Mouse (Mus musculus) liver, embryonic 13.5 days (tissue): ENCODE measurements around the gene Kcnq1. TPM values are rescaled to one million over a fixed set of nuclear protein-coding genes. Genes with fewer than 3 reads are reported as not detected.

Experiments
- ATAC-seq: fragments of 200-750 bp; cut with Nextera tagmentation; 2 replicates; pipeline ENCODE4 v1.8.0; 2017; ENCODE audit warnings: low read depth, mild to moderate bottlenecking, moderate number of reproducible peaks, moderate library complexity
- DNase-seq: peaks from one replicate; pipeline ENCODE4 v3.0.0; 2022
- H3K27ac ChIP-seq: fragments of 300-500 bp; sonication (generic); 2 replicates; pipeline ENCODE4 v1.5.1; 2015; ENCODE audit warnings: moderate library complexity, mild to moderate bottlenecking, inconsistent platforms
- H3K27me3 ChIP-seq: fragments of 300-500 bp; sonication (generic); 2 replicates; pipeline ENCODE4 v1.6.1; 2015; ENCODE audit warnings: mild to moderate bottlenecking, inconsistent platforms
- H3K36me3 ChIP-seq: fragments of 300-500 bp; sonication (generic); 2 replicates; pipeline ENCODE4 v1.6.1; 2015; ENCODE audit warnings: mild to moderate bottlenecking, inconsistent platforms
- H3K4me1 ChIP-seq: fragments of 300-500 bp; sonication (generic); replicated peaks from 2 replicates; pipeline ENCODE4 v1.6.1; 2015; ENCODE audit warnings: inconsistent platforms
- H3K4me2 ChIP-seq: fragments of 300-500 bp; sonication (generic); 2 replicates; pipeline ENCODE4 v1.6.1; 2015; ENCODE audit warnings: inconsistent platforms, mild to moderate bottlenecking, moderate library complexity
- H3K4me3 ChIP-seq: fragments of 300-500 bp; sonication (generic); replicated peaks from 2 replicates; pipeline ENCODE4 v1.5.1; 2015; ENCODE audit warnings: mild to moderate bottlenecking, inconsistent platforms
- H3K9ac ChIP-seq: fragments of 300-500 bp; sonication (generic); 2 replicates; pipeline ENCODE4 v1.6.1; 2015; ENCODE audit warnings: mild to moderate bottlenecking, inconsistent platforms
- H3K9me3 ChIP-seq: fragments of 300-500 bp; sonication (generic); replicated peaks from 2 replicates; pipeline ENCODE4 v1.6.1; 2016; ENCODE audit warnings: inconsistent platforms
- WGBS: fragments of 180-500 bp; shearing (Covaris S2); methylation state at CpG from one replicate; pipeline ENCODE4 v1.1.7; 2015; ENCODE audit not compliant: insufficient replicate concordance; 5-methylcytosine and 5-hydroxymethylcytosine counted together
- polyA plus RNA-seq: library from polyadenylated mRNA; unstranded; fragments of >200 nt; fragmentation: Nextera tagmentation; extraction: Ambion mirVana; gene quantifications from 2 replicates; pipeline ENCODE4 v1.2.1, GENCODE M21; 2015

Gene Kcnq1
- polyA plus RNA-seq, 1 experiment from 2014 or later, result 0.27 TPM

DNA sequence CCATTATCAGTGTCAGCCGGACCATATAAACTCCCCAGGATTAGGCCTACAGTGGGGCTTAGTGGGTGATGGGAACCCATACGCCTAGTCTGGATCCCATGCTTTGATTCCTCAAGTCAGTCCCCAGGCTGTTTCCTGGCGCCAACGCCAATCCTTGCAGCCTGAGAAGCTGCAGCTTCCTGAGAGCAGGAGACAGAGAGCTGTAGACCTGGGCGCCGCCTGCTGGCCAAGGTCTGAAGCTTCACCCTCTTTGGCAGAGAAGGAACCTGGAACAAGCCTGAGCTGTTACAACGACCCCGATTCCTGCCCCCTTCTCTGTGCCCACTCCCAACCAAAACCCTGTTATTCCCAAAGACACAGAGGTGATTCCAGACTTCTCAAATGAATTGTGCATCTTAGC lies 363.8 kb downstream of the Kcnq1 start:
- no peak overlapping the region for H3K27ac ChIP-seq

DNA sequence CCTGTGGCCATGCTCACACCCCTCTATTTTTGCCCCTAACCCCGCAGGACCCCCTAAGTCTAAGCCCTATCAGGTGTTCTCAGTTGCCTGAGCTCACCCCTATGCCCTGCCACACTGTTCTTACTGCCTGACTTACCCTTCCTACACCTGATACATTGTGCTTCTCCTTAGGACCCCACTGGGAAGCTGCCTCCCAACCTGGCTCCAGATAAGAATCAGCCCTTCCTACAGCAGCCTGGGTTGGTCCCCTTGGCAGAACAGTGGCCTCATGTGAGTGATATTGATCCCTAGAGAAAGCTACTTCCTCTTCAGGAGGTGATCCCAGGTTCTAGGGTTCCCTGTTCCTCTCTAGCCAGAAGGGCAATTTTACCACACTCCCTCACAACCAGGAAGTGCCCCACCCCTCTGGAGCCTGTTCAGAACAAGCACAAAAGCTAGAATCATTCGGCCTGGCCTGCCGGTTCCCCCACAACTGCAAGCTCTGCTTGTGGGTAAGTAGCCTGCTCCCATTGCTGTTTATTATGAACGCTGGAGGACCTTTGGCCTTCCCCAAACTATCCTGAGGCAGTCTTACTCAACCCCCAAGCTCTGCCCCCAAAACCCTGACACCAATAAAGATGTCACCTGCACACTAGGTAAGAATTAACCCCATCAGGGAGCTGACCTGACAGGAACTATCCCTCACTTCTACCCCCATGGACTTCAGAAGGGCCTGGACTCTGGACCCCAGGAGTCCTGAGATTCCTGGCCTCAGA lies 367.4 kb downstream of the Kcnq1 start, which contains the start of gene Slc22a18:
Slc22a18 (plus strand) TSS at position 390 of the 755 bp plus-strand sequence.
- Histone ChIP-seq H3K4me3 (peak within 1 kb of the TSS; percentile 1; the same call in 1 of the 2 replicates), H3K27ac (no peak within 1 kb of the TSS), H3K9me3 (no peaks in the 10 kb centered on the region), H3K27me3 (peaks cover 7% of the 10 kb centered on the region; the same call in 1 of the 2 replicates), H3K4me1 (peaks cover 9% of the 10 kb centered on the region), H3K36me3 (no peaks in the 10 kb centered on the region), H3K9ac (no peak within 1 kb of the TSS), H3K4me2 (peak within 1 kb of the TSS; percentile 29)
- DNase-seq (no peak), ATAC-seq (no peak)
- 24% methylated on average over 4 of the region's 4 CpGs for WGBS

More for the DNA sequence above, 363.8 kb downstream of the Kcnq1 start:
- no peak overlapping the region for H3K4me3 ChIP-seq
- ATAC-seq (no peak), DNase-seq (no peak)
- H3K4me2 ChIP-seq, result no peak overlapping the region
- no peaks in the 10 kb centered on the region for H3K36me3 ChIP-seq
- H3K9ac ChIP-seq, result no peak overlapping the region
- H3K9me3 ChIP-seq, result no peaks in the 10 kb centered on the region
- H3K27me3 ChIP-seq, result peaks cover 34% of the 10 kb centered on the region
- H3K4me1 ChIP-seq, result peaks cover 11% of the 10 kb centered on the region
- 17% methylated on average over 8 of the region's 8 CpGs for WGBS

DNA sequence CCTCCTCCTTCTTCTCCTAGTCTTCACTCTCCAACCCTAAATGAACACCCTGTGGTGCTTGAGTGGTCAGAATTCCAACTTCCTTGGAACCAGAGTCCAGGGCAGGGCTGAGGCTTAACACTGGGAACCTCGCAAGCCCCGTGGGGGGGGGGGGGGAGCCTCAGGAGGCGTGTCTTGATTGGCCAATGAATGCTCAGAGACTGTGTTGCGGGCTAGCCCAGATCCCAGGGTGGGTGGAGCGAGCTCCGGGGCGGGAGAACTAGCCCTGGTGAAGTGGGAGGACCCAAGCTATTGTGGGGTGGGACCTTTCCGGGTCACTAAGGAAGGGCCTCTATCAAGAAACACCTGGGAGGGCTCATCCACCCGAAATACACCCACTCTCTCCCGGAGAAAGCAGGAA lies 368.6 kb downstream of the Kcnq1 start:
- Histone ChIP-seq H3K4me2 (no peak overlapping the region), H3K9me3 (no peaks in the 10 kb centered on the region), H3K27ac (no peak overlapping the region), H3K36me3 (no peaks in the 10 kb centered on the region), H3K9ac (no peak overlapping the region), H3K4me1 (peaks cover 5% of the 10 kb centered on the region), H3K4me3 (no peak overlapping the region), H3K27me3 (no peaks in the 10 kb centered on the region)
- DNase-seq, result no peak
- WGBS, result 25% methylated on average over 10 of the region's 10 CpGs
- peak; percentile 24 for ATAC-seq

DNA sequence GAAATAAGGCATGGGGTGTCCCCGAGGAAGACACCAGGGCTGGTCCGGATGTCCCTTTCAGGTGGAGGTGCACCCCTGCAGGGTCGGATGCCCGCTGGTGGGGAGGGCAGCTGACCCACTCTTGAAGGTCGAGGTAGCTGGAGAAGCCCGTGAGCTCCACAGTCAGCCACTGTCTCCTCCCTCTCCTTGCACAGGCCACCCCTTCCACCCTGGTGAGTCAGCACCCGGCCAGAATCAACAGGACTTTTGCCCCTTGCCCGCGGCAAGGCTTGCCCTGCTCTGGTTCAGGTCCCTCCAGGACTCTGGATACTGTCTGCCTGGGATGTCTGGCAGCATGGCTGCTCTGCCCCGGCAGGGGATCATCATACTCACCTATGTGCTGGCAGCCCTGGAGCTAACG lies 369.7 kb downstream of the Kcnq1 start:
- Histone ChIP-seq H3K4me1 (peaks cover 4% of the 10 kb centered on the region), H3K27me3 (peaks cover 7% of the 10 kb centered on the region), H3K9ac (no peak overlapping the region), H3K27ac (no peak overlapping the region), H3K4me2 (no peak overlapping the region), H3K4me3 (no peak overlapping the region), H3K9me3 (no peaks in the 10 kb centered on the region), H3K36me3 (no peaks in the 10 kb centered on the region)
- 48% methylated on average over 11 of the region's 11 CpGs for WGBS
- no peak for DNase-seq
- ATAC-seq, result peak; percentile 37

Other genes with a start within 250 kb of the Kcnq1 start
- gene Th, start 175.2 kb upstream of the Kcnq1 start, polyA plus RNA-seq, result not detected in 2 replicates
- gene Ascl2, start 137.1 kb upstream of the Kcnq1 start, polyA plus RNA-seq, result 0.83 and 0.85 TPM in 2 replicates
- 89.4 and 99.6 TPM in 2 replicates for gene Tspan32, start 101.3 kb upstream of the Kcnq1 start, polyA plus RNA-seq
- 130 and 131 TPM in 2 replicates for gene Cd81, start 53.6 kb upstream of the Kcnq1 start, polyA plus RNA-seq
- 44.2 and 45.3 TPM in 2 replicates for gene Tssc4, start 37.1 kb upstream of the Kcnq1 start, polyA plus RNA-seq
- 0.73 and 0.75 TPM in 2 replicates for gene Trpm5, start 11.7 kb upstream of the Kcnq1 start, polyA plus RNA-seq